Mouse (Mus musculus) G1E (cell line): ENCODE data around the gene Zfp442.
"Not testable (repeated sequence)": the region's sequence is repeated elsewhere in the genome, so short reads cannot be mapped to it uniquely, and the experiment has no call there.

Experiments used
- CTCF ChIP-seq: IDR thresholded peaks from 2 replicates; pipeline ENCODE4 v1.5.1; 2012; ENCODE audit warnings: low read depth, low read length, inconsistent platforms, mixed read lengths
- GATA1 ChIP-seq: IDR thresholded peaks from 2 replicates; pipeline ENCODE4 v1.6.1; 2012; ENCODE audit warnings: borderline replicate concordance, low read length, inconsistent platforms, mixed read lengths
- GATA2 ChIP-seq: IDR thresholded peaks from 2 replicates; pipeline ENCODE4 v1.6.1; 2012; ENCODE audit warnings: low read depth, low read length, inconsistent platforms, borderline replicate concordance
- POLR2AphosphoS5 ChIP-seq: IDR thresholded peaks from 2 replicates; pipeline ENCODE4 v1.6.1; 2012; ENCODE audit warnings: low read depth, low read length, inconsistent platforms; ENCODE audit not compliant: insufficient replicate concordance
- TAL1 ChIP-seq: conservative IDR thresholded peaks from 2 replicates; pipeline ENCODE4 v1.6.1; 2012; ENCODE audit warnings: low read depth, low read length, inconsistent platforms, mixed read lengths

GRCm38 (mm10) chr2:150500124-150500973 lies 49.1 kb upstream of the Zfp442 start:
- not testable (repeated sequence) for TF ChIP-seq CTCF, POLR2AphosphoS5, GATA2, GATA1, TAL1
